Mouse (Mus musculus) forebrain, embryonic 15.5 days (tissue): ENCODE measurements around the gene Olfr653. TPM values are rescaled to one million over a fixed set of nuclear protein-coding genes. Genes with fewer than 3 reads are reported as not detected.

Experiments
- ATAC-seq: fragments of 200-750 bp; cut with Nextera tagmentation; replicated peaks from 2 replicates; pipeline ENCODE4 v1.8.0; 2017; ENCODE audit warnings: mild to moderate bottlenecking, moderate TSS enrichment, moderate library complexity
- H3K27ac ChIP-seq: fragments of 300-500 bp; sonication (generic); replicated peaks from 2 replicates; pipeline ENCODE4 v1.5.1; 2015; ENCODE audit warnings: mild to moderate bottlenecking, inconsistent platforms
- H3K27me3 ChIP-seq: fragments of 300-500 bp; sonication (generic); 2 replicates; pipeline ENCODE4 v1.6.1; 2015; ENCODE audit warnings: inconsistent platforms
- H3K36me3 ChIP-seq: fragments of 300-500 bp; sonication (generic); 2 replicates; pipeline ENCODE4 v1.6.1; 2015; ENCODE audit warnings: mild to moderate bottlenecking, inconsistent platforms
- H3K4me1 ChIP-seq: fragments of 300-500 bp; sonication (generic); 2 replicates; pipeline ENCODE4 v1.6.1; 2015; ENCODE audit warnings: inconsistent platforms
- H3K4me2 ChIP-seq: fragments of 300-500 bp; sonication (generic); replicated peaks from 2 replicates; pipeline ENCODE4 v1.6.1; 2015; ENCODE audit warnings: mild to moderate bottlenecking, inconsistent platforms
- H3K4me3 ChIP-seq: fragments of 300-500 bp; sonication (generic); 2 replicates; pipeline ENCODE4 v1.5.1; 2015; ENCODE audit warnings: mild to moderate bottlenecking, inconsistent platforms
- H3K9ac ChIP-seq: fragments of 300-500 bp; sonication (generic); replicated peaks from 2 replicates; pipeline ENCODE4 v1.6.1; 2015; ENCODE audit warnings: mild to moderate bottlenecking, inconsistent platforms
- H3K9me3 ChIP-seq: fragments of 300-500 bp; sonication (generic); 2 replicates; pipeline ENCODE4 v1.6.1; 2016; ENCODE audit warnings: inconsistent platforms
- WGBS: fragments of 180-500 bp; shearing (Covaris S2); methylation state at CpG from one replicate; pipeline ENCODE4 v1.1.7; 2015; ENCODE audit warnings: mixed read lengths; 5-methylcytosine and 5-hydroxymethylcytosine counted together
- polyA plus RNA-seq: library from polyadenylated mRNA; unstranded; fragments of >200 nt; fragmentation: Nextera tagmentation; extraction: Ambion mirVana; gene quantifications from 2 replicates; pipeline ENCODE4 v1.2.1, GENCODE M21; 2015

Olfr653 gene
- not detected in 2 replicates for polyA plus RNA-seq

- Histone ChIP-seq H3K4me3 (no peak within 1 kb of the TSS), H3K4me1 (no peaks in the 10 kb centered on the region), H3K36me3 (no peaks in the 10 kb centered on the region), H3K27ac (no peak within 1 kb of the TSS), H3K9ac (no peak within 1 kb of the TSS), H3K4me2 (no peak within 1 kb of the TSS), H3K27me3 (no peaks in the 10 kb centered on the region), H3K9me3 (no peaks in the 10 kb centered on the region)
- ATAC-seq: no peak
- WGBS: 78% methylated on average over 2 of the region's 2 CpGs
Observed at GRCm38 (mm10) chr7:104577014-104577413, at the start of gene Olfr653. Olfr653 (plus strand) TSS chr7:104577314.

GRCm38 (mm10) chr7:104549833-104550232 lies 27.3 kb upstream of the Olfr653 start, which contains the start of gene Olfr651:
Olfr651 (plus strand) TSS chr7:104550133.
- no peaks in the 10 kb centered on the region for H3K36me3 ChIP-seq
- H3K27me3 ChIP-seq: no peaks in the 10 kb centered on the region
- no peak within 1 kb of the TSS for H3K4me3 ChIP-seq
- no peak within 1 kb of the TSS for H3K4me2 ChIP-seq
- no peaks in the 10 kb centered on the region for H3K4me1 ChIP-seq
- no peaks in the 10 kb centered on the region for H3K9me3 ChIP-seq
- no peak for ATAC-seq
- no peak within 1 kb of the TSS for H3K27ac ChIP-seq
- H3K9ac ChIP-seq: no peak within 1 kb of the TSS
- 75% methylated on average over 5 of the region's 5 CpGs for WGBS

- Histone ChIP-seq H3K4me1 (no peaks in the 10 kb centered on the region), H3K9ac (no peak overlapping the region), H3K9me3 (no peaks in the 10 kb centered on the region), H3K4me3 (no peak overlapping the region), H3K36me3 (no peaks in the 10 kb centered on the region), H3K27me3 (no peaks in the 10 kb centered on the region), H3K4me2 (no peak overlapping the region), H3K27ac (no peak overlapping the region)
- WGBS: 83% methylated on average over 1 of the region's 1 CpGs
- ATAC-seq: no peak
Observed at GRCm38 (mm10) chr7:104552700-104553099, 24.4 kb upstream of the Olfr653 start.

- Histone ChIP-seq H3K4me1 (no peaks in the 10 kb centered on the region), H3K9me3 (no peaks in the 10 kb centered on the region), H3K27me3 (no peaks in the 10 kb centered on the region), H3K27ac (no peak within 1 kb of the TSS), H3K36me3 (no peaks in the 10 kb centered on the region), H3K9ac (no peak within 1 kb of the TSS), H3K4me2 (no peak within 1 kb of the TSS), H3K4me3 (no peak within 1 kb of the TSS)
- no peak for ATAC-seq
Observed at GRCm38 (mm10) chr7:104560601-104561000, 16.5 kb upstream of the Olfr653 start, which contains the start of gene Olfr652. Olfr652 (plus strand) TSS chr7:104560901.

- H3K27ac ChIP-seq: no peak overlapping the region
- 90% methylated on average over 4 of the region's 4 CpGs for WGBS
- H3K27me3 ChIP-seq: no peaks in the 10 kb centered on the region
- H3K4me1 ChIP-seq: no peaks in the 10 kb centered on the region
- ATAC-seq: no peak
- no peaks in the 10 kb centered on the region for H3K9me3 ChIP-seq
- H3K4me2 ChIP-seq: no peak overlapping the region
- H3K9ac ChIP-seq: no peak overlapping the region
- H3K4me3 ChIP-seq: no peak overlapping the region
- no peaks in the 10 kb centered on the region for H3K36me3 ChIP-seq
Observed at GRCm38 (mm10) chr7:104580846-104581245, 3.7 kb downstream of the Olfr653 start.

- Histone ChIP-seq H3K36me3 (no peaks in the 10 kb centered on the region), H3K9me3 (no peaks in the 10 kb centered on the region), H3K27me3 (no peaks in the 10 kb centered on the region), H3K4me1 (no peaks in the 10 kb centered on the region), H3K9ac (no peak overlapping the region), H3K4me3 (no peak overlapping the region), H3K4me2 (no peak overlapping the region), H3K27ac (no peak overlapping the region)
- no peak for ATAC-seq
- 89% methylated on average over 4 of the region's 4 CpGs for WGBS
Observed at GRCm38 (mm10) chr7:104581429-104581828, 4.3 kb downstream of the Olfr653 start.

GRCm38 (mm10) chr7:104586725-104587124 lies 9.6 kb downstream of the Olfr653 start, which contains the start of gene Olfr654:
Olfr654 (plus strand) TSS chr7:104587025.
- H3K4me1 ChIP-seq: no peaks in the 10 kb centered on the region
- 93% methylated on average over 4 of the region's 4 CpGs for WGBS
- no peaks in the 10 kb centered on the region for H3K36me3 ChIP-seq
- H3K4me3 ChIP-seq: no peak within 1 kb of the TSS
- no peaks in the 10 kb centered on the region for H3K9me3 ChIP-seq
- H3K27me3 ChIP-seq: no peaks in the 10 kb centered on the region
- ATAC-seq: no peak
- no peak within 1 kb of the TSS for H3K4me2 ChIP-seq
- no peak within 1 kb of the TSS for H3K27ac ChIP-seq
- H3K9ac ChIP-seq: no peak within 1 kb of the TSS

GRCm38 (mm10) chr7:104588274-104588673 lies 11.2 kb downstream of the Olfr653 start:
- Histone ChIP-seq H3K4me2 (no peak overlapping the region), H3K4me1 (no peaks in the 10 kb centered on the region), H3K36me3 (no peaks in the 10 kb centered on the region), H3K9me3 (no peaks in the 10 kb centered on the region), H3K4me3 (no peak overlapping the region), H3K27me3 (no peaks in the 10 kb centered on the region), H3K27ac (no peak overlapping the region), H3K9ac (no peak overlapping the region)
- ATAC-seq: no peak
- 86% methylated on average over 5 of the region's 5 CpGs for WGBS

GRCm38 (mm10) chr7:104601679-104602078 lies 24.6 kb downstream of the Olfr653 start, which contains the start of gene Olfr655:
Olfr655 (minus strand) TSS chr7:104601779.
- H3K27me3 ChIP-seq: no peaks in the 10 kb centered on the region
- no peaks in the 10 kb centered on the region for H3K36me3 ChIP-seq
- no peak within 1 kb of the TSS for H3K27ac ChIP-seq
- H3K4me1 ChIP-seq: no peaks in the 10 kb centered on the region
- no peak within 1 kb of the TSS for H3K4me3 ChIP-seq
- H3K9ac ChIP-seq: no peak within 1 kb of the TSS
- no peak within 1 kb of the TSS for H3K4me2 ChIP-seq
- H3K9me3 ChIP-seq: no peaks in the 10 kb centered on the region
- WGBS: 91% methylated on average over 2 of the region's 2 CpGs
- no peak for ATAC-seq

- H3K9me3 ChIP-seq: no peaks in the 10 kb centered on the region
- H3K9ac ChIP-seq: no peak overlapping the region
- no peak overlapping the region for H3K4me2 ChIP-seq
- no peak for ATAC-seq
- no peaks in the 10 kb centered on the region for H3K27me3 ChIP-seq
- no peaks in the 10 kb centered on the region for H3K36me3 ChIP-seq
- H3K4me1 ChIP-seq: no peaks in the 10 kb centered on the region
- H3K27ac ChIP-seq: no peak overlapping the region
- H3K4me3 ChIP-seq: no peak overlapping the region
- WGBS: 7% methylated on average over 3 of the region's 3 CpGs
Observed at GRCm38 (mm10) chr7:104603173-104603572, 26.1 kb downstream of the Olfr653 start.

- H3K27ac ChIP-seq: no peak overlapping the region
- no peaks in the 10 kb centered on the region for H3K4me1 ChIP-seq
- no peak overlapping the region for H3K4me2 ChIP-seq
- no peaks in the 10 kb centered on the region for H3K9me3 ChIP-seq
- no peaks in the 10 kb centered on the region for H3K36me3 ChIP-seq
- H3K27me3 ChIP-seq: no peaks in the 10 kb centered on the region
- no peak for ATAC-seq
- no peak overlapping the region for H3K4me3 ChIP-seq
- H3K9ac ChIP-seq: no peak overlapping the region
Observed at GRCm38 (mm10) chr7:104604727-104605126, 27.6 kb downstream of the Olfr653 start.

- H3K4me3 ChIP-seq: no peak within 1 kb of the TSS
- no peak for ATAC-seq
- no peaks in the 10 kb centered on the region for H3K4me1 ChIP-seq
- H3K4me2 ChIP-seq: no peak within 1 kb of the TSS
- WGBS: 75% methylated on average over 4 of the region's 4 CpGs
- no peaks in the 10 kb centered on the region for H3K36me3 ChIP-seq
- H3K27ac ChIP-seq: no peak within 1 kb of the TSS
- H3K27me3 ChIP-seq: no peaks in the 10 kb centered on the region
- H3K9me3 ChIP-seq: no peaks in the 10 kb centered on the region
- H3K9ac ChIP-seq: no peak within 1 kb of the TSS
Observed at GRCm38 (mm10) chr7:104613655-104614054, 36.5 kb downstream of the Olfr653 start, which contains the start of gene Olfr656. Olfr656 (plus strand) TSS chr7:104613955.

GRCm38 (mm10) chr7:104624494-104624893 lies 47.4 kb downstream of the Olfr653 start, which contains the start of gene Olfr657:
Olfr657 (plus strand) TSS chr7:104624794.
- Histone ChIP-seq H3K27me3 (no peaks in the 10 kb centered on the region), H3K4me3 (no peak within 1 kb of the TSS), H3K9ac (no peak within 1 kb of the TSS), H3K4me1 (no peaks in the 10 kb centered on the region), H3K4me2 (no peak within 1 kb of the TSS), H3K27ac (no peak within 1 kb of the TSS), H3K36me3 (no peaks in the 10 kb centered on the region), H3K9me3 (no peaks in the 10 kb centered on the region)
- no peak for ATAC-seq
